Mouse (Mus musculus): ENCODE results near the gene Scarf1. TPM values are rescaled to one million over a fixed set of nuclear protein-coding genes. Genes with fewer than 3 reads are reported as not detected.

Gene Scarf1
- total and polyA plus RNA-seq, 2 experiments from 2014 or later: 3.0 to 3.6 TPM

GRCm38 (mm10) chr11:75508904-75509303 lies 4.4 kb upstream of the Scarf1 start:
- H3K4me2 ChIP-seq (ENCODE audit: low read depth, low read length, poor library complexity, severe bottlenecking): no peak overlapping the region
- no peak overlapping the region for H3K4me3 ChIP-seq (ENCODE audit: low read depth, low read length)
- no peaks in the 10 kb centered on the region for H3K27me3 ChIP-seq (ENCODE audit: insufficient read depth, low read length)
- DNase-seq (ENCODE audit: low spot score) (no peak), ATAC-seq (ENCODE audit: low FRiP score) (no peak)
- no peak for TF ChIP-seq CTCF (IDR thresholded peaks at IDR 0.05)
- H3K9ac ChIP-seq (replicated peaks; ENCODE audit: low read length, poor library complexity, severe bottlenecking): no peak overlapping the region
- H3K9me3 ChIP-seq (ENCODE audit: low read length): no peaks in the 10 kb centered on the region
- no peak overlapping the region for H3K27ac ChIP-seq (ENCODE audit: low read depth, low read length)
- peaks cover 47% of the 10 kb centered on the region for H3K36me3 ChIP-seq (ENCODE audit: insufficient read depth, low read length)
- H3K4me1 ChIP-seq (ENCODE audit: insufficient read depth, low read length): peaks cover 5% of the 10 kb centered on the region; the same call in 1 of the 2 replicates
- 82% methylated on average over 8 of the region's 8 CpGs for WGBS

GRCm38 (mm10) chr11:75509741-75510626 lies 3.4 kb upstream of the Scarf1 start, which contains the start of gene Rilp:
Gene Rilp (plus strand): TSS chr11:75510094.
- peak; percentile 57 for TF ChIP-seq CTCF (IDR thresholded peaks at IDR 0.05)
- DNase-seq (ENCODE audit: low spot score) (peak; percentile 80), ATAC-seq (ENCODE audit: low FRiP score) (peak; percentile 79)
- Histone ChIP-seq H3K9me3 (ENCODE audit: low read length) (no peaks in the 10 kb centered on the region), H3K9ac (replicated peaks; ENCODE audit: low read length, poor library complexity, severe bottlenecking) (peak within 1 kb of the TSS; percentile 65), H3K4me3 (ENCODE audit: low read depth, low read length) (peak within 1 kb of the TSS; percentile 48), H3K4me1 (ENCODE audit: insufficient read depth, low read length) (peaks cover 5% of the 10 kb centered on the region; the same call in 1 of the 2 replicates), H3K36me3 (ENCODE audit: insufficient read depth, low read length) (peaks cover 36% of the 10 kb centered on the region), H3K27me3 (ENCODE audit: insufficient read depth, low read length) (no peaks in the 10 kb centered on the region), H3K4me2 (ENCODE audit: low read depth, low read length, poor library complexity, severe bottlenecking) (peak within 1 kb of the TSS; percentile 92), H3K27ac (ENCODE audit: low read depth, low read length) (peak within 1 kb of the TSS; percentile 83)
- 3% methylated on average over 43 of the region's 43 CpGs for WGBS

- Histone ChIP-seq H3K4me2 (ENCODE audit: low read depth, low read length, poor library complexity, severe bottlenecking) (peak overlapping the region; percentile 92), H3K27me3 (ENCODE audit: insufficient read depth, low read length) (no peaks in the 10 kb centered on the region), H3K36me3 (ENCODE audit: insufficient read depth, low read length) (peaks cover 32% of the 10 kb centered on the region), H3K9me3 (ENCODE audit: low read length) (no peaks in the 10 kb centered on the region), H3K4me1 (ENCODE audit: insufficient read depth, low read length) (peaks cover 5% of the 10 kb centered on the region; the same call in 1 of the 2 replicates), H3K9ac (replicated peaks; ENCODE audit: low read length, poor library complexity, severe bottlenecking) (peak overlapping the region; percentile 65), H3K4me3 (ENCODE audit: low read depth, low read length) (peak overlapping the region; percentile 48), H3K27ac (ENCODE audit: low read depth, low read length) (peak overlapping the region; percentile 83)
- peak; percentile 93 for TF ChIP-seq CTCF (IDR thresholded peaks at IDR 0.05)
- 2% methylated on average over 24 of the region's 24 CpGs for WGBS
- peak; percentile 93 for DNase-seq (ENCODE audit: low spot score)
- ATAC-seq (ENCODE audit: low FRiP score): peak; percentile 92
These were observed 2.7 kb upstream of the Scarf1 start for GRCm38 (mm10) chr11:75510627-75510993.

GRCm38 (mm10) chr11:75511213-75511612 lies 2.1 kb upstream of the Scarf1 start:
- peaks cover 5% of the 10 kb centered on the region; the same call in 1 of the 2 replicates for H3K4me1 ChIP-seq (ENCODE audit: insufficient read depth, low read length)
- no peaks in the 10 kb centered on the region for H3K27me3 ChIP-seq (ENCODE audit: insufficient read depth, low read length)
- peaks cover 27% of the 10 kb centered on the region for H3K36me3 ChIP-seq (ENCODE audit: insufficient read depth, low read length)
- TF ChIP-seq CTCF (IDR thresholded peaks at IDR 0.05): no peak
- H3K4me3 ChIP-seq (ENCODE audit: low read depth, low read length): no peak overlapping the region
- no peak overlapping the region for H3K4me2 ChIP-seq (ENCODE audit: low read depth, low read length, poor library complexity, severe bottlenecking)
- H3K27ac ChIP-seq (ENCODE audit: low read depth, low read length): no peak overlapping the region
- ATAC-seq (ENCODE audit: low FRiP score) (no peak), DNase-seq (ENCODE audit: low spot score) (no peak)
- H3K9ac ChIP-seq (replicated peaks; ENCODE audit: low read length, poor library complexity, severe bottlenecking): no peak overlapping the region
- WGBS: 78% methylated on average over 6 of the region's 6 CpGs
- H3K9me3 ChIP-seq (ENCODE audit: low read length): no peaks in the 10 kb centered on the region

- DNase-seq (ENCODE audit: low spot score): no peak
- 78% methylated on average over 9 of the region's 9 CpGs for WGBS
- Histone ChIP-seq H3K36me3 (ENCODE audit: insufficient read depth, low read length) (peaks cover 23% of the 10 kb centered on the region), H3K4me3 (ENCODE audit: low read depth, low read length) (no peak overlapping the region), H3K9ac (replicated peaks; ENCODE audit: low read length, poor library complexity, severe bottlenecking) (no peak overlapping the region), H3K27me3 (ENCODE audit: insufficient read depth, low read length) (no peaks in the 10 kb centered on the region), H3K4me2 (ENCODE audit: low read depth, low read length, poor library complexity, severe bottlenecking) (no peak overlapping the region), H3K27ac (ENCODE audit: low read depth, low read length) (no peak overlapping the region), H3K4me1 (ENCODE audit: insufficient read depth, low read length) (peaks cover 5% of the 10 kb centered on the region; the same call in 1 of the 2 replicates), H3K9me3 (ENCODE audit: low read length) (no peaks in the 10 kb centered on the region)
- no peak for TF ChIP-seq CTCF (IDR thresholded peaks at IDR 0.05)
- no peak for ATAC-seq (ENCODE audit: low FRiP score)
These were observed 880 bp upstream of the Scarf1 start for GRCm38 (mm10) chr11:75512301-75513018.

All from midbrain, postnatal 0 days (tissue).